Mouse (Mus musculus): ENCODE results near the gene Pdzk1. TPM values are rescaled to one million over a fixed set of nuclear protein-coding genes. Genes with fewer than 3 reads are reported as not detected.

Pdzk1 gene
- polyA plus RNA-seq, 1 experiment: 414 TPM

DNA sequence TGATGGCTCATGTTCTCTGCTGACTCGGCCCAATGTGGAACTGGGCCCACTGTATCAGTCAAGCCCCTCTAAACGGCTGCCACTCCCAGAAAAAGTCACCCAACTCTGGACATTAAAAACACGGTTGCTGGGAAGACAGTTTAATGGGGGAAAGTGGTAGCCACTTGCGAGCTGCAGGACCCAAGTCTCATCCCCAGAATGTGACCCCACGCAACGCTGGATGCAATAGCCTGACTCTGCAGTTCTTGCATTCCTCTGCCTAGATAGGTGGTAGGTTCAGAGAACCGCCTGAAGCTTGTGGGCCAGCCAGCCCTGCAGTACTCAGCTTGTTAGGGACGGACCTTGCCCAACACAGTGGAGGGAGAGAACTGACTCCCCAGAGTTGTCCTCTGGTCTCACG lies 50.5 kb downstream of the Pdzk1 start:
- TF ChIP-seq CTCF (conservative IDR thresholded peaks at IDR 0.05; ENCODE audit: insufficient read depth, insufficient read length, low read depth, low read length) (no peak), POLR2A (IDR thresholded peaks at IDR 0.05; ENCODE audit: low read depth, low read length) (no peak)
- no peak overlapping the region for H3K4me3 ChIP-seq (ENCODE audit: insufficient read depth, low read depth, low read length)
- 69% methylated on average over 9 of the region's 9 CpGs for WGBS
- peaks cover 5% of the 10 kb centered on the region; the same call in 1 of the 2 replicates for H3K4me1 ChIP-seq (ENCODE audit: control insufficient read depth, insufficient read depth, low read length)
- no peak overlapping the region for H3K27ac ChIP-seq (ENCODE audit: insufficient read depth, low read depth, low read length)
- no peaks in the 10 kb centered on the region; the same call in none of the 2 replicates for H3K36me3 ChIP-seq (ENCODE audit: control insufficient read depth, insufficient read depth, low read length)
- no peaks in the 10 kb centered on the region for H3K27me3 ChIP-seq (replicated peaks; ENCODE audit: control insufficient read depth, insufficient read depth, low read length)
- peak; percentile 44 for DNase-seq

DNA sequence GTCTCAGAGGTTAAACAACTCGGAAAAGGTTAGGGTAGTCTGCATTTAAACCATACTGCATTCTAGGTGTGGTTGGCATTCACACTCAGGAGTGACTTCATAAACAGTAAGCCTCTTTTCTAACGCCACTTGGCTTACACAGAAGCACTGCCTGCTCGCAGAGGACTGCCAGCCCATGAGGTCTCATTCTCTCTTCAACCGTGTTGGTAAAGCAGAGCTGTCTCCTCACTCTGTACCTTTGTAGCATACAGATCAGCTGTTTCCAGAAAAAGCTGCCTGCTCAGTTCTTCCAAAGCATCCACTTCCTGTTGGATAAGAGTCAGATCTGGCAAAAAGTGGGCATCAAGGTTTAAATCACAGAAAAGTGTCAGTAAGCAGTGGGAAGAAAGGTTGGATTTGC lies 51.3 kb downstream of the Pdzk1 start:
- 73% methylated on average over 4 of the region's 4 CpGs for WGBS
- no peak for DNase-seq
- Histone ChIP-seq H3K4me1 (ENCODE audit: control insufficient read depth, insufficient read depth, low read length) (peaks cover 4% of the 10 kb centered on the region; the same call in 1 of the 2 replicates), H3K27me3 (replicated peaks; ENCODE audit: control insufficient read depth, insufficient read depth, low read length) (no peaks in the 10 kb centered on the region), H3K27ac (ENCODE audit: insufficient read depth, low read depth, low read length) (no peak overlapping the region), H3K4me3 (ENCODE audit: insufficient read depth, low read depth, low read length) (no peak overlapping the region), H3K36me3 (ENCODE audit: control insufficient read depth, insufficient read depth, low read length) (no peaks in the 10 kb centered on the region; the same call in none of the 2 replicates)
- TF ChIP-seq CTCF (conservative IDR thresholded peaks at IDR 0.05; ENCODE audit: insufficient read depth, insufficient read length, low read depth, low read length) (no peak), POLR2A (IDR thresholded peaks at IDR 0.05; ENCODE audit: low read depth, low read length) (no peak)

DNA sequence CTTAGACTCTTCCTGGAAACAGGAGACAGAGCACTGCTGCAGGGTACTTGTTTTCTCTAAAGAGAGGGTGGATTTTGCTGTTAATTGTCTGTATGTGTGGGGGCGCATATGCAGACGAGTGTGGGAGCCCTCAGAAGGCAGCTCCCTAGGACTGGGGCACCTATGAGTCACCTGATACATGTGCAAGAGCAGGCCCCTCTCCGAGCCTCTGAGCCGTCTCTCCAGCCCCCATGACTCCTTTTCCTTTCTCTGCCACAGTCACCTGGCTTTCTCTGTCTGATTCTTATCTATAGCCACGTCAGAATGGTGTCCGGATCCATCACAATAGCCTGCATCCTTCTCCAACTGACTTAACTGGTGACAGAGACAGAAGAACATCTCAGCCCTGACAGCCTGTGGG lies 52.5 kb downstream of the Pdzk1 start:
- no peak overlapping the region for H3K27ac ChIP-seq (ENCODE audit: insufficient read depth, low read depth, low read length)
- H3K4me1 ChIP-seq (ENCODE audit: control insufficient read depth, insufficient read depth, low read length): no peaks in the 10 kb centered on the region
- no peak for DNase-seq
- H3K36me3 ChIP-seq (ENCODE audit: control insufficient read depth, insufficient read depth, low read length): no peaks in the 10 kb centered on the region; the same call in 1 of the 2 replicates
- H3K27me3 ChIP-seq (replicated peaks; ENCODE audit: control insufficient read depth, insufficient read depth, low read length): no peaks in the 10 kb centered on the region
- WGBS: 86% methylated on average over 6 of the region's 6 CpGs
- no peak for TF ChIP-seq CTCF (conservative IDR thresholded peaks at IDR 0.05; ENCODE audit: insufficient read depth, insufficient read length, low read depth, low read length)
- no peak for TF ChIP-seq POLR2A (IDR thresholded peaks at IDR 0.05; ENCODE audit: low read depth, low read length)
- no peak overlapping the region for H3K4me3 ChIP-seq (ENCODE audit: insufficient read depth, low read depth, low read length)

DNA sequence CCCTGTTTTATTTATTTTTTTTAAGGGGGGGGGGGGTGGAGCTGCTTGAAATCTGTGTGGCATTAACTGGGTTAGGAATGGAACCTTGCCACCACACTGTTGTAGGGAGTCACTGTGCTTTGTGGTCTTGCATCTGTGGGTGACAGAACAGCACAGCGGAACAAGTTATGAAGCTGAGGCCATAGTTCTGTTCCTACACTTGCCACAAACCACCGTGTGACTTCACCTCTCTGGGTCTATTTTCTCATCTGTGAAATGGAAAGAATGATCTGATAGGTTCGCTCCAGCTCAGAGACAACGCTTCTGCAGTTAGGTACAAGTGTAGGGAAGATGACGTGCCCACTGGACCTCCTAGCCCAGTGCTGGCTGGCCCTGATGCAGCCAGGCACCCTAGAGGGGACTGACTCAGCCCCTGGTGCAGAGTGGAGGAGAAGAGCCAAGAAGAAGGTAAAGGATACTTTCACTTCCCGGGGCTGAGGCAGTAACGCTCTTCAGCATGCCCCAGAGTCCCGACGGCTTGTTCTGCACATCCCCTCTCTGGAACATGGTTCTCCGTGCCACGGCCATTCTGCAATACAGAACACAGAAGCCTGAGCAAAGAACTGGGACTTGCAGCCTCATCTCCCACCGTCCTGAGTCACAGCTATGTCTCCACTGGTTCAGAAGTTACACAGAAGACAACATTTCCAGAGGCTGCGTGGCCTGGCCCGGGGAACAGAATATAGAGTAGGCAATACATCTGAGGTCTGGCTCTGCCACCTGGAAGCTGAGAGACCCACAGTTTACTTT lies 53.2 kb downstream of the Pdzk1 start:
- Histone ChIP-seq H3K27me3 (replicated peaks; ENCODE audit: control insufficient read depth, insufficient read depth, low read length) (no peaks in the 10 kb centered on the region), H3K4me1 (ENCODE audit: control insufficient read depth, insufficient read depth, low read length) (no peaks in the 10 kb centered on the region)
- 91% methylated on average over 14 of the region's 14 CpGs for WGBS

GRCm38 (mm10) chr3:96883690-96884089 lies 54.6 kb downstream of the Pdzk1 start:
- Histone ChIP-seq H3K4me1 (ENCODE audit: control insufficient read depth, insufficient read depth, low read length) (no peaks in the 10 kb centered on the region), H3K36me3 (ENCODE audit: control insufficient read depth, insufficient read depth, low read length) (peaks cover 1% of the 10 kb centered on the region), H3K4me3 (ENCODE audit: insufficient read depth, low read depth, low read length) (no peak overlapping the region), H3K27ac (ENCODE audit: insufficient read depth, low read depth, low read length) (no peak overlapping the region), H3K27me3 (replicated peaks; ENCODE audit: control insufficient read depth, insufficient read depth, low read length) (no peaks in the 10 kb centered on the region)
- TF ChIP-seq POLR2A (IDR thresholded peaks at IDR 0.05; ENCODE audit: low read depth, low read length) (no peak), CTCF (conservative IDR thresholded peaks at IDR 0.05; ENCODE audit: insufficient read depth, insufficient read length, low read depth, low read length) (no peak)
- DNase-seq: no peak
- 82% methylated on average over 7 of the region's 7 CpGs for WGBS

More for the DNA sequence above, 53.2 kb downstream of the Pdzk1 start:
- Histone ChIP-seq H3K27ac (ENCODE audit: insufficient read depth, low read depth, low read length) (no peak overlapping the region), H3K36me3 (ENCODE audit: control insufficient read depth, insufficient read depth, low read length) (no peaks in the 10 kb centered on the region; the same call in 1 of the 2 replicates), H3K4me3 (ENCODE audit: insufficient read depth, low read depth, low read length) (no peak overlapping the region)
- TF ChIP-seq POLR2A (IDR thresholded peaks at IDR 0.05; ENCODE audit: low read depth, low read length) (no peak), CTCF (conservative IDR thresholded peaks at IDR 0.05; ENCODE audit: insufficient read depth, insufficient read length, low read depth, low read length) (no peak)
- DNase-seq: no peak

- Histone ChIP-seq H3K4me1 (ENCODE audit: control insufficient read depth, insufficient read depth, low read length) (peaks cover 2% of the 10 kb centered on the region; the same call in 1 of the 2 replicates), H3K4me3 (ENCODE audit: insufficient read depth, low read depth, low read length) (no peak overlapping the region), H3K27ac (ENCODE audit: insufficient read depth, low read depth, low read length) (no peak overlapping the region), H3K27me3 (replicated peaks; ENCODE audit: control insufficient read depth, insufficient read depth, low read length) (no peaks in the 10 kb centered on the region), H3K36me3 (ENCODE audit: control insufficient read depth, insufficient read depth, low read length) (no peaks in the 10 kb centered on the region)
- 56% methylated on average over 4 of the region's 4 CpGs for WGBS
- peak; percentile 27 for DNase-seq
- TF ChIP-seq CTCF (conservative IDR thresholded peaks at IDR 0.05; ENCODE audit: insufficient read depth, insufficient read length, low read depth, low read length) (no peak), POLR2A (IDR thresholded peaks at IDR 0.05; ENCODE audit: low read depth, low read length) (no peak)
These were observed 73.4 kb downstream of the Pdzk1 start for GRCm38 (mm10) chr3:96902336-96902999.

- H3K27ac ChIP-seq (ENCODE audit: insufficient read depth, low read depth, low read length): no peak within 1 kb of the TSS
- no peak for DNase-seq
- TF ChIP-seq CTCF (conservative IDR thresholded peaks at IDR 0.05; ENCODE audit: insufficient read depth, insufficient read length, low read depth, low read length) (no peak), POLR2A (IDR thresholded peaks at IDR 0.05; ENCODE audit: low read depth, low read length) (no peak)
- H3K36me3 ChIP-seq (ENCODE audit: control insufficient read depth, insufficient read depth, low read length): no peaks in the 10 kb centered on the region
- H3K4me1 ChIP-seq (ENCODE audit: control insufficient read depth, insufficient read depth, low read length): peaks cover 2% of the 10 kb centered on the region; the same call in 1 of the 2 replicates
- no peaks in the 10 kb centered on the region for H3K27me3 ChIP-seq (replicated peaks; ENCODE audit: control insufficient read depth, insufficient read depth, low read length)
- H3K4me3 ChIP-seq (ENCODE audit: insufficient read depth, low read depth, low read length): peak within 1 kb of the TSS; percentile 81
- 14% methylated on average over 14 of the region's 14 CpGs for WGBS
These were observed 75.3 kb downstream of the Pdzk1 start, which contains the start of gene Gja5 for GRCm38 (mm10) chr3:96904393-96904792. Gja5 (plus strand) TSS chr3:96904693.

All from kidney, adult 2 months (tissue).